Mouse (Mus musculus) neural tube, embryonic 12.5 days (tissue): ENCODE results near the gene Tas2r120. TPM values are rescaled to one million over a fixed set of nuclear protein-coding genes. Genes with fewer than 3 reads are reported as not detected.
"Not testable (repeated sequence)": the region's sequence is repeated elsewhere in the genome, so short reads cannot be mapped to it uniquely, and the experiment has no call there.

Experiments used
- ATAC-seq: fragments of 200-750 bp; cut with Nextera tagmentation; 2 replicates; pipeline ENCODE4 v1.8.0; 2017; ENCODE audit warnings: low read depth, mild to moderate bottlenecking, moderate TSS enrichment, moderate library complexity; ENCODE audit not compliant: low FRiP score
- H3K27ac ChIP-seq: fragments of 300-500 bp; sonication (generic); 2 replicates; pipeline ENCODE4 v1.5.1; 2016
- H3K27me3 ChIP-seq: fragments of 300-500 bp; sonication (generic); replicated peaks from 2 replicates; pipeline ENCODE4 v1.6.1; 2016; ENCODE audit warnings: mild to moderate bottlenecking
- H3K36me3 ChIP-seq: fragments of 300-500 bp; sonication (generic); 2 replicates; pipeline ENCODE4 v1.6.1; 2016; ENCODE audit warnings: mild to moderate bottlenecking
- H3K4me1 ChIP-seq: fragments of 300-500 bp; sonication (generic); 2 replicates; pipeline ENCODE4 v1.6.1; 2016
- H3K4me2 ChIP-seq: fragments of 300-500 bp; sonication (generic); replicated peaks from 2 replicates; pipeline ENCODE4 v1.6.1; 2016; ENCODE audit warnings: mild to moderate bottlenecking
- H3K4me3 ChIP-seq: fragments of 300-500 bp; sonication (generic); 2 replicates; pipeline ENCODE4 v1.5.1; 2016
- H3K9ac ChIP-seq: fragments of 300-500 bp; sonication (generic); 2 replicates; pipeline ENCODE4 v1.6.1; 2016; ENCODE audit warnings: mild to moderate bottlenecking
- H3K9me3 ChIP-seq: fragments of 300-500 bp; sonication (generic); 2 replicates; pipeline ENCODE4 v1.6.1; 2016; ENCODE audit warnings: mild to moderate bottlenecking
- WGBS: fragments of 180-500 bp; shearing (Covaris S2); methylation state at CpG from one replicate; pipeline ENCODE4 v1.1.7; 2016; 5-methylcytosine and 5-hydroxymethylcytosine counted together
- polyA plus RNA-seq: library from polyadenylated mRNA; unstranded; fragments of >200 nt; fragmentation: Nextera tagmentation; extraction: Ambion mirVana; gene quantifications from 2 replicates; pipeline ENCODE4 v1.2.1, GENCODE M21; 2016

Gene Tas2r120
- polyA plus RNA-seq, result not detected in 2 replicates

DNA sequence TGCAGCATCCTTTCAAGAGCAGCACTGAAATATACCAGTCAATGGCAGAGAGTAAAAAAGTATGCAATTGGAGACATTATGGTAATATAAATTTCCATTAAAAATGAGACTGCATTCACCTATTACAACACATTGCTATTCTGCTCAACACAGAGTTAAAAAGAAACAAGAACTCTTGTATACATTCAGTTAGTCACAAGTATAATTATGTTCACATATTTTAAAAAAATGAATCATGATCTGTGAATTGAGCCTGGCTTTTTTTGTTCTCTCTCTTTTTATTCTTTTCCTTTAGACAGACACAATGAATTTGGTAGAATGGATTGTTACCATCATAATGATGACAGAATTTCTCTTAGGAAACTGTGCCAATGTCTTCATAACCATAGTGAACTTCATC lies at the start of gene Tas2r120:
TSS of gene Tas2r120 (plus strand) at position 301 of the 400 bp plus-strand sequence.
- Histone ChIP-seq H3K4me3 (no peak within 1 kb of the TSS), H3K36me3 (no peaks in the 10 kb centered on the region), H3K27me3 (no peaks in the 10 kb centered on the region), H3K4me2 (no peak within 1 kb of the TSS), H3K4me1 (no peaks in the 10 kb centered on the region), H3K9me3 (no peaks in the 10 kb centered on the region), H3K9ac (no peak within 1 kb of the TSS), H3K27ac (no peak within 1 kb of the TSS)
- ATAC-seq, result no peak

DNA sequence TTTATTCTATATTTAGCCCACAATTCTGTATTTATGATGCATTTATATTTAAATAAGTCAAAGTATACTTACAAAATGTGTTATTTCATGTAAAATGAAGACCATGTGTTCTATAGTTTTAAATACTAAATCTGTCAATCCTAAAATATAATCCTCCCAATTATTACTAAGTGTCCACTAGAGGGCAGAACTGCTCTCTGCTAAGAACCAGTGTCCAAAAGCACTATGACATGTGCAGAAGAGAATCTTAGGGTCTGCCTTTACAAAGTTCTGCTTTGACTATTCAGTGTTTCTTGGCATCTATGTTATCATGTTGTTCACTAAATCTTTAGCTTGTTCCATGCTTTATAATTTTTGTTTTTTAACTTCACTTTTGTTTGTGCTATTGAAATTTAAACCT lies 7.4 kb upstream of the Tas2r120 start:
- no peak for ATAC-seq
- H3K9ac ChIP-seq, result no peak overlapping the region
- no peak overlapping the region for H3K4me3 ChIP-seq
- H3K27me3 ChIP-seq, result no peaks in the 10 kb centered on the region
- no peaks in the 10 kb centered on the region for H3K9me3 ChIP-seq
- no peaks in the 10 kb centered on the region for H3K36me3 ChIP-seq
- H3K4me2 ChIP-seq, result no peak overlapping the region
- H3K4me1 ChIP-seq, result no peaks in the 10 kb centered on the region
- no peak overlapping the region for H3K27ac ChIP-seq

DNA sequence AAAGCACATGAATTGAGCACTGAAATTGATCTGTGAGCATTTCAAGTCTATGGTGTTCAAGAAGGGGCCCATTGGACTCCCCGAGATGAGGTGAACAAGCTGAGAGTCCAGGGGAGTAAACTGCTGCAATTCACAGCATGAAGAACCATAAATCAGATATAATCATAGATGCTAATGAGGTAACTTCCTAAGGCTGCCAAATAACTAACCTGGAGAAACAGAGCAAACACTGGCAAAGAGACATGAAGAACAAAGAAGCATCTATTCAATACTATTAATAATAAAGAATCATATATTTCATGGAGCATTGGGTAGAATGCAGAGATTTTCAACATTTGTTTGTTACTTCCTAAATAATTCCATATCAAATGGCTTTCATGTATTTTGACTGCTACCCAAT lies 5.3 kb upstream of the Tas2r120 start, which contains the start of gene A630073D07Rik:
TSS of gene A630073D07Rik (minus strand) at position 101 of the 400 bp plus-strand sequence.
- H3K36me3 ChIP-seq, result no peaks in the 10 kb centered on the region
- no peak within 1 kb of the TSS for H3K4me2 ChIP-seq
- no peak for ATAC-seq
- WGBS, result 89% methylated on average over 1 of the region's 1 CpGs
- no peak within 1 kb of the TSS for H3K27ac ChIP-seq
- H3K9ac ChIP-seq, result no peak within 1 kb of the TSS
- no peaks in the 10 kb centered on the region for H3K9me3 ChIP-seq
- no peak within 1 kb of the TSS for H3K4me3 ChIP-seq
- H3K4me1 ChIP-seq, result no peaks in the 10 kb centered on the region
- H3K27me3 ChIP-seq, result no peaks in the 10 kb centered on the region

DNA sequence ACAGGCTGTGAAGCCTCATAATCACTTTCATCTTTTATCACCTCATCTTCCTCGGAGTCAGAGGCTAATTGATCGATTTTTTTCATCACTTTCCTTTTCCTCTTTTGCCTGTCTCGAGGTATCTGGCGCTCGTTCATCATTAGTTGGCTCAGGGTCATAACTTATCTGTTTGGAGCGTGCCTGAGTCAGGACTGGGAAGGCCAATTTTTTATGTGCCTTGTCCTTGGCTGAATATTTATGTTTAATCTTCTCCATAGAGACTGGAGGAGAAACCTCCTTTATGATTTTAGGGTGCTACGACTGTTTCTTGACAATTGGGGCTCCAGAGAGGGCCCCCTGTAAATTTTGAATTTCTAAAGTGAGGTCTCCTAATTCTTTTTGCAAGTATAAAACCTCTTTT lies 34.8 kb downstream of the Tas2r120 start:
- 85% methylated on average over 7 of the region's 7 CpGs for WGBS
- not testable (repeated sequence) for H3K27ac ChIP-seq, H3K27me3 ChIP-seq, H3K4me1 ChIP-seq, ATAC-seq, H3K36me3 ChIP-seq, H3K4me2 ChIP-seq, H3K9me3 ChIP-seq, H3K4me3 ChIP-seq, H3K9ac ChIP-seq

DNA sequence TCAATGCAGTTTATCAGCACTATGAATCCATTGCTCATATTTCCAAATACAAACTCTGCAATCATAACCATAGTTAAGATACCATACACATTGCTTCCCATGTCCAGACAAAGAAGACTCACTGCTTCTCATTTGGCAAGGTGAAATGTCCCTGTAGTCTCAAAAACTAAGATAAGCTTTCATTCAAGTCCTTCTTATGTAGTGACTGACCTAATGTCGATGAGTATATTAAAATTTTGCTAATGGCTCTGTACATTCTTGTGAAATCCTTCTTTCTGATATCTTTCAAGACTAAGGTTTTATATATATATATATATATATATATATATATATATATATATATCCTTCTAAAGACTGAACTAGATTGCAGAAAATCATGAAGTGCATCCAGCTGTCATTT lies 44.2 kb downstream of the Tas2r120 start, which contains the start of gene Tas2r121:
TSS of gene Tas2r121 (minus strand) at position 101 of the 400 bp plus-strand sequence.
- H3K9ac ChIP-seq, result no peak within 1 kb of the TSS
- H3K27ac ChIP-seq, result no peak within 1 kb of the TSS
- no peaks in the 10 kb centered on the region for H3K36me3 ChIP-seq
- no peaks in the 10 kb centered on the region for H3K9me3 ChIP-seq
- H3K4me1 ChIP-seq, result no peaks in the 10 kb centered on the region
- 70% methylated on average over 1 of the region's 1 CpGs for WGBS
- no peaks in the 10 kb centered on the region for H3K27me3 ChIP-seq
- H3K4me2 ChIP-seq, result no peak within 1 kb of the TSS
- no peak within 1 kb of the TSS for H3K4me3 ChIP-seq
- ATAC-seq, result no peak

Other genes starting within 250 kb of the Tas2r120 start
- gene Prh1, start 87.1 kb upstream of the Tas2r120 start, polyA plus RNA-seq, result not detected in 2 replicates
- not detected in 2 replicates for gene Prp2, start 61.0 kb upstream of the Tas2r120 start, polyA plus RNA-seq
- gene A630073D07Rik, start 5.4 kb upstream of the Tas2r120 start, polyA plus RNA-seq, result not detected in 2 replicates
- gene Tas2r121, start 44.1 kb downstream of the Tas2r120 start, polyA plus RNA-seq, result not detected in 2 replicates
- gene Tas2r122, start 55.0 kb downstream of the Tas2r120 start, polyA plus RNA-seq, result not detected in 2 replicates
- gene Tas2r115, start 81.1 kb downstream of the Tas2r120 start, polyA plus RNA-seq, result not detected in 2 replicates
- not detected in 2 replicates for gene Tas2r124, start 97.8 kb downstream of the Tas2r120 start, polyA plus RNA-seq
- gene Tas2r102, start 105.2 kb downstream of the Tas2r120 start, polyA plus RNA-seq, result not detected in 2 replicates
- gene Tas2r136, start 121.2 kb downstream of the Tas2r120 start, polyA plus RNA-seq, result not detected in 2 replicates
- gene Tas2r117, start 145.9 kb downstream of the Tas2r120 start, polyA plus RNA-seq, result not detected in 2 replicates
- not detected in 2 replicates for gene Tas2r123, start 190.2 kb downstream of the Tas2r120 start, polyA plus RNA-seq
- not detected in 2 replicates for gene Tas2r116, start 198.5 kb downstream of the Tas2r120 start, polyA plus RNA-seq
- not detected in 2 replicates for gene Tas2r110, start 211.1 kb downstream of the Tas2r120 start, polyA plus RNA-seq
- gene Tas2r113, start 236.1 kb downstream of the Tas2r120 start, polyA plus RNA-seq, result not detected in 2 replicates